Mouse (Mus musculus): Measurements from ENCODE around the gene Errfi1.
"Not testable (repeated sequence)": the region's sequence is repeated elsewhere in the genome, so short reads cannot be mapped to it uniquely, and the experiment has no call there.

Errfi1 gene

GRCm38 (mm10) chr4:150849964-150850363 lies 3.8 kb upstream of the Errfi1 start:
- DNase-seq (ENCODE audit: low spot score in 2 of 2), result no peak

- no peak for DNase-seq (ENCODE audit: low spot score in 2 of 2)
These were observed 2.8 kb upstream of the Errfi1 start for GRCm38 (mm10) chr4:150850893-150851292.

DNA sequence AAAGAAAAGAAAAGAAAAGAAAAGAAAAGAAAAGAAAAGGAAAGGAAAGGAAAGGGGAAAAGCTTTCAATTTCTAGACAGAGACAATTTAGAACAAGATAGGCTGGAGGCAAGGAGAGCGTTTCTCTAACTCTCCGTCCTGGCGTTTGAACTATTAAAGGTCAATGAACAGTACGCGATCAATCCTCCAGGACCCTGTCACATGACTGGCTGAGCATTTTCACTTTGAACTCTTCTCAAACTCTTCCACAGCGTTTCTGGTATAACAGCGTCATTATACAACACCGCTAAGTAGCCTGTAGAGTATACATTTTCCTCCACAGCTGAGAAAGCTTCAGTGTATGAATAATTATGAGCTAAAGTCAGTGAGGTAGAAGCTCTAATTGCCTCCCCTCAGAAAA lies 1.7 kb upstream of the Errfi1 start:
- no peak for DNase-seq (ENCODE audit: low spot score in 2 of 2)

DNA sequence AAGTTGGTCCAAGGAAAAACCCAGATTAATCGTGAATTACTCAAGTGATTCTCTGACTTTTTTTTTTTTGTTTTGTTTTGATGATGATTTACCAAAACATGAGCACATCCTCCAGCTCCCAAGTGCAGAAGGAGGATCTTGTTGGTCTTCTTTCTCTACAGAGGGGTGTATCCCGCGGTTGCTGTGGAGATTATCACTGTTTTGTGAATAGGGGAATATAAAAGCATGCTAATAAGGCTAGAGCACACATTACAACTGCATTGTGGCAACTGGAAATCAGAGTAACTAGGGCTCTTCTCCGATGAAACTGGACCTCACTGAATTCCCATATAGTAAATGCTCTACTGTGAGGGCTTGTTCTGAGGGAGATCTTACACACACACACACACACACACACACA lies 1.2 kb upstream of the Errfi1 start:
- DNase-seq (ENCODE audit: low spot score in 2 of 2), result no peak

- peak; percentile 89 to 95 for DNase-seq (ENCODE audit: low spot score in 2 of 2)
These were observed 1.1 kb downstream of the Errfi1 start for GRCm38 (mm10) chr4:150854839-150855246.

DNA sequence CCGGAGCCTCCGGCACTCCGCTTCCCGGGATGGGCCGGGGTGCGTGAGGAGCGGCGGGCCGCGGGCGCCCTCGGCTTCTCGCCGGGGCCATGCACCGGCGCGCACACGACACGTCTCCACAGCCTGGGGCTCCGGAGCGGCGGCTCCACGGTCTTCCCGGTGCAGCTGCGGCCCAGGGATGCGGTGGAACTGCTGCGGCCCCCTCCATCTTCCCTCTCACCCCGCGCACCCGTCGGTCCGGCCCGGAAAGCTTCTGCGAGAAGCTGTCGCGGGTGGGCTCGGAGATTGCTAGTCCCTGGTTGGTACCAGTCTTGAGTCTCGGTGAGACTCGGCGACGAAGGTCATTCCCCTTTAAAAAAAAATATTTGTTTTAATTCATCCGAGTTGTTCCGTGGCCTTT lies 1.6 kb downstream of the Errfi1 start:
- DNase-seq (ENCODE audit: low spot score in 2 of 2), result no peak

- no peak for DNase-seq (ENCODE audit: low spot score in 2 of 2)
These were observed 6.8 kb downstream of the Errfi1 start for GRCm38 (mm10) chr4:150860526-150860925.

- DNase-seq (ENCODE audit: low spot score in 2 of 2), result no peak
These were observed 7.4 kb downstream of the Errfi1 start for GRCm38 (mm10) chr4:150861161-150861560.

DNA sequence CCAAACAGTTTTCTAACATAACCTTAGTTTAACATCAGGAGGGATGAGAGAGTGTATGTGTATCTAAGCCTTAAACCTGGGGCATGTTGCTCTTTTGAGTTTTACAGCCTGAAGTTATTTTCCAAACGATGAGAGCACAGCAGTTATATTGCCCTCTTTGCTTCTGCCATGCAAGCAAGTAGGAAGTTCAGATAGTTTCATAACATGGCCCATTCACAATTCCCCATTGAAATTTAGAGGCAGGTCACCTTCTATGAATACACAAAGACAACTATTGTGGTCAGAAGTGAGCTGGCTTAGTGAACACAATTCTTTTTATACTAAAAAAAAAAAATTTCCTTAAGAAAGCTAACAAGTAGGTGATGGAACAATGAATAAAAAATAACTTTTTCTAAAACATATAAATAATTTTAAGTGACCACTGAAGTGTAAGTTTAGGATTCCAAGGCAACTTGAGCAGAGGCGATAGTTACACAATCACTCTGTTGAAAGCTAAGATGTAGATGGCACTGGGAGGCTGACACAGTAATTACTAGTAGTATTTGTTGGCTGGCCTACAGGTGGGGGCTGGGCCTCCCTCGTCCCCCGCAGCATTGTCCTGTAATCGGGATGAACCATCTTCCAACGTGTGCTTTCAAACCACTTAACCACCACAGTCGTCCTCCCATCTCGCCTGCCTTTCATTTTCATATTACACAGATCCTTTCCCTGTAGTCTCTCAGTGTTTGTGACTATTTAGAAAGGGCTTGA lies 9.1 kb downstream of the Errfi1 start:
- DNase-seq (ENCODE audit: low spot score in 2 of 2), result no peak

- no peak for DNase-seq (ENCODE audit: low spot score in 2 of 2)
These were observed 11.7 kb downstream of the Errfi1 start for GRCm38 (mm10) chr4:150865371-150865770.

- no peak for DNase-seq (ENCODE audit: low spot score in 2 of 2)
These were observed 12.3 kb downstream of the Errfi1 start for GRCm38 (mm10) chr4:150866069-150866468.

- no peak for DNase-seq (ENCODE audit: low spot score in 2 of 2)
These were observed 12.8 kb downstream of the Errfi1 start for GRCm38 (mm10) chr4:150866494-150866893.

- no peak for DNase-seq (ENCODE audit: low spot score in 2 of 2)
These were observed 14.4 kb downstream of the Errfi1 start for GRCm38 (mm10) chr4:150868161-150868560.

GRCm38 (mm10) chr4:150868859-150869258 lies 15.1 kb downstream of the Errfi1 start:
- no peak for DNase-seq (ENCODE audit: low spot score in 2 of 2)

DNA sequence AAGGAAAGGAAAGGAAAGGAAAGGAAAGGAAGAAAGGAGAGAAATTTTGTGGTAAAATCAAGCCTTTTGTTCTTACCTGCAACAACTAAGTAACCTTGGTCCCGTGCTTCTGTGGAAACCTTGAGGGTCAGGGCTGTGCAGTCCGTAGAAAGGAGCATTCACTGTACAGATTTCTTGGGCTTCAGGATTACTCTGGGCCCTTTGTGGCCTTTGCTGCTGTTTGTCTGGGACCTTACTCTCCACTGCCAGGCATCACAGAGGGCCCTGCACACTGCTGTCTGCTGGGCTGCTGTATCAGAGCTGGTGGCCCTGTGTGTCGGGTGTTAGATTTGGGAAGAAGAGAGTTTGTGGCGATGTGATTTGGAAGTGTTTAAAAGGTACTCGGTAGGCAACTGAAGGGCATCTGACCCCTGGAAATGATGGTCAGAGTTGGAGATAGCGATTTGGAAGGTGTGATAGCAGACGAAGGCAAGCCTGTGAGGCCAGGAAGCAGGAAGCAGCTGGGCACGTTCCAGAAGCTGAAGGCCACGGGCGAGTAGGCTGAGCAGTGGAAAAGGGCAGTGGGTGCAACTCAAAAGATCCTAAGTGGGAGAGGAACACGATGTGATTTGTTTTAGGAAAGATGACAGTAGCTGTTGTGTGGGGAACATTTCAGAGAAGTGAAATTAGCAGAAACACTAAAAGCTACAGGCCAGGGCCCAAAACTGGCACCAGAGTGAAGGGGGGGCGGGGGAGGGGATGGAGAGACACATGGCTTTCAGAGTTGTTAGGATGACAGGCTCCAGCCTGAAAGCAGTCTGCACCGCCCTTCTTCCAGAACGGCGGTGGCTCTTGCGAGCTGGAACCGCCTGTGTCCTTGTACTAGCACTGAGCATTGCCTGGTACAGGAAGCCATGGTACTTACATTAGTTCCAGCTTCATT lies 15.8 kb downstream of the Errfi1 start:
- no peak for DNase-seq (ENCODE audit: low spot score in 2 of 2)

- DNase-seq (ENCODE audit: low spot score in 2 of 2), result no peak
These were observed 17.3 kb downstream of the Errfi1 start for GRCm38 (mm10) chr4:150870963-150871391.

GRCm38 (mm10) chr4:150871392-150872138 lies 17.8 kb downstream of the Errfi1 start:
- no peak for DNase-seq (ENCODE audit: low spot score in 2 of 2)

DNA sequence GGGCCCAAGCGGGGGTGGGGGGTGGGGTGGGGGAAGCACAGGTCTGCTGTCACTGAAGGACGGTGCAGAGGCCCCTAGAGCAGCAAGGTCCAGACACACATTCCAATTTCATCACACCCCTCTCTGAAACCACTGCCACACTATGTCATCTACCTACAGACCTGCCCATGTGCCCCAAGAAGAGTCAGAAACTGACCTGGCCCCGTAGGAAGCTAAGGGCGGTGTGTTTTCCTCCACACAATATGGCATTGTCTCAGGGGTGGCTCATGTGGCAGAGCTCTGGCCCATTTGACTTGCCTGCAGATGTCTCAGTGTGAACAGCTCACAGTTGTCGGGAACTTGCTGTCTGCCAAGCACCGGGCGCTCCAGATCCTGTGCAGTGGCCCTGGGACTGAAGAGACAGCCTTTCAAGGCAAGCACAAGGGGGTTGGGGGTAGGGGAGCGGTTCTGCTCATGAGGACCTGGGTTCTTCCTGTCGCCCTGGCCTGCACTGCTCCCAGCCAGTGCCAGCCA lies 18.5 kb downstream of the Errfi1 start:
- DNase-seq (ENCODE audit: low spot score in 2 of 2), result peak in 1 of 2 experiments; percentile 39

DNA sequence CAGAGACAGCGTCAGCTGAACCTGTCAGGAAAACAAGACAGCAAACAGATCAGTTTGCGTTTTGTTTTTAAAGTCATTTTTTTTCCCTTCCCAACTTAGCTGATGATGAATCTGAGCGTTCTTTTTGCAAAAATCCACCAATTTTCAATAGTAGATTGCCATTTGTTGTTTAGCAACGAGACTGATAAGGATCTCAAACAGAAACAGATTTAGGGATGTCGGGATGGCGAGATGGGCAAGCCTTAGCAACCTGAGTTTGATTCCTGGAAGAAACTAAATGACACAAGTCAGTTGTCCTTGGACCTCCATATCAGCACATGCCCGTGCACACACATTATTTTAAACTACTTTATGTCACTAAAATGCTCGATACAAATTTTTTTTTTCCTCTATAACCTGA lies 19.0 kb downstream of the Errfi1 start:
- no peak for DNase-seq (ENCODE audit: low spot score in 2 of 2)

GRCm38 (mm10) chr4:150874416-150874815 lies 20.7 kb downstream of the Errfi1 start:
- DNase-seq (ENCODE audit: low spot score in 2 of 2), result not testable (repeated sequence)

- DNase-seq (ENCODE audit: low spot score in 2 of 2), result no peak
These were observed 21.7 kb downstream of the Errfi1 start for GRCm38 (mm10) chr4:150875393-150875792.

DNA sequence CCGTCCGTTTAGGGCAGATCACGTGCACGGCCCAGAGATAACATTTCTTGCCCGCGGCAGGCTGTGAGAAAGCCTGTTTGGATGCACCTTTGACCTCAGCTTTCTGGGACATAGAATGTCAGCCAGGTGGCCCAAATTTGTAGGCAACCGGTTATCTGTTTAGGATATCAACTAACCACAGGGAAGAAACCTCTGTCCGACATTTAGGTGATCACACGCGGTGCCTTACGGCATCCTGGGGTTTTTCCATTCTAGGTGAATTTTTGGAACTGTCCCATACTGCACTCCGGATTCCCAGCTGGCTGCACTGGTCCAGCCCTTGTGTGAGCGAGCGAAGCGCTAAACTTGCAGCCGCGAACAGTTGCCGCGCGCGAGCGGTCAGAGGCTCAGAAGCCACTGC lies 25.9 kb downstream of the Errfi1 start:
- no peak for DNase-seq (ENCODE audit: low spot score in 2 of 2)
